Mouse (Mus musculus) heart, embryonic 13.5 days (tissue): ENCODE results near the gene Cars2. TPM values are rescaled to one million over a fixed set of nuclear protein-coding genes. Genes with fewer than 3 reads are reported as not detected.
A peak's percentile ranks its signal among the peaks of the same experiment; 100 is the strongest.

ENCODE experiments used
- ATAC-seq: fragments of 200-750 bp; cut with Nextera tagmentation; 2 replicates; pipeline ENCODE4 v1.8.0; 2017; ENCODE audit warnings: moderate TSS enrichment; ENCODE audit not compliant: insufficient number of reproducible peaks, low FRiP score, low TSS enrichment; ENCODE audit errors: extremely low read depth
- H3K27ac ChIP-seq: fragments of 300-500 bp; sonication (generic); replicated peaks from 2 replicates; pipeline ENCODE4 v1.5.1; 2015; ENCODE audit warnings: moderate library complexity, mild to moderate bottlenecking, inconsistent platforms
- H3K27me3 ChIP-seq: fragments of 300-500 bp; sonication (generic); replicated peaks from 2 replicates; pipeline ENCODE4 v1.6.1; 2015; ENCODE audit warnings: mild to moderate bottlenecking, inconsistent platforms
- H3K36me3 ChIP-seq: fragments of 300-500 bp; sonication (generic); 2 replicates; pipeline ENCODE4 v1.6.1; 2015; ENCODE audit warnings: mild to moderate bottlenecking, inconsistent platforms
- H3K4me1 ChIP-seq: fragments of 300-500 bp; sonication (generic); 2 replicates; pipeline ENCODE4 v1.6.1; 2015; ENCODE audit warnings: inconsistent platforms
- H3K4me2 ChIP-seq: fragments of 300-500 bp; sonication (generic); 2 replicates; pipeline ENCODE4 v1.6.1; 2015; ENCODE audit warnings: inconsistent platforms, mild to moderate bottlenecking, moderate library complexity
- H3K4me3 ChIP-seq: fragments of 300-500 bp; sonication (generic); 2 replicates; pipeline ENCODE4 v1.5.1; 2015; ENCODE audit warnings: moderate library complexity, mild to moderate bottlenecking, inconsistent platforms
- H3K9ac ChIP-seq: fragments of 300-500 bp; sonication (generic); 2 replicates; pipeline ENCODE4 v1.6.1; 2015; ENCODE audit warnings: inconsistent platforms, mild to moderate bottlenecking, moderate library complexity
- H3K9me3 ChIP-seq: fragments of 300-500 bp; sonication (generic); 2 replicates; pipeline ENCODE4 v1.6.1; 2016; ENCODE audit warnings: inconsistent platforms
- WGBS: fragments of 180-500 bp; shearing (Covaris S2); methylation state at CpG from one replicate; pipeline ENCODE4 v1.1.7; 2015; ENCODE audit warnings: mixed read lengths; 5-methylcytosine and 5-hydroxymethylcytosine counted together
- polyA plus RNA-seq: library from polyadenylated mRNA; unstranded; fragments of >200 nt; fragmentation: Nextera tagmentation; extraction: Ambion mirVana; gene quantifications from 2 replicates; pipeline ENCODE4 v1.2.1, GENCODE M21; 2015

Gene Cars2
- polyA plus RNA-seq, 1 experiment from 2014 or later = 27.1 TPM

DNA sequence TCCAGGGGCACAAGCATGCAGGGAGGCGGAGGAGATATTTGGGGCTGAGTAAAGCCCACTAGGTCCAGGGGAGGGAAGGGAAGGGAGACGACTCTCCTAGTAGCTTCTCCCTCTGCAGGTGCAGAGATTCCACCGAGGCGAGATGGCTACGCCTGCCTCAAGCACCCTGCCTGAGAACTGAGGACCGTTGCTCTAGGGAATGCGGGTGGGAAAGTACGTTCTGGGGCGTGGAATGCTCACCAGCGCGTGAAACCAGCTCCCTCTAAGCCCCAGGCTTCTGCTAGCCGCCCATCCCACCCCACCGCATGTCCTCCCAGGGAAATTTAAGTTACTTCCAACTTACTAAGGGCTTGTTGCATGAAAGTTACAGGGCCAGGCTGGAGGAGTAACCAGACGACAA lies 71.0 kb downstream of the Cars2 start:
- peak overlapping the region; percentile 95; the same call in 1 of the 2 replicates for H3K27ac ChIP-seq
- no peak for ATAC-seq
- peak overlapping the region; percentile 66 for H3K4me3 ChIP-seq
- H3K36me3 ChIP-seq = no peaks in the 10 kb centered on the region
- H3K9me3 ChIP-seq = no peaks in the 10 kb centered on the region
- peak overlapping the region; percentile 89 for H3K9ac ChIP-seq
- peak overlapping the region; percentile 96 for H3K4me2 ChIP-seq
- peaks cover 63% of the 10 kb centered on the region for H3K4me1 ChIP-seq
- peaks cover 52% of the 10 kb centered on the region for H3K27me3 ChIP-seq
- 18% methylated on average over 14 of the region's 14 CpGs for WGBS

DNA sequence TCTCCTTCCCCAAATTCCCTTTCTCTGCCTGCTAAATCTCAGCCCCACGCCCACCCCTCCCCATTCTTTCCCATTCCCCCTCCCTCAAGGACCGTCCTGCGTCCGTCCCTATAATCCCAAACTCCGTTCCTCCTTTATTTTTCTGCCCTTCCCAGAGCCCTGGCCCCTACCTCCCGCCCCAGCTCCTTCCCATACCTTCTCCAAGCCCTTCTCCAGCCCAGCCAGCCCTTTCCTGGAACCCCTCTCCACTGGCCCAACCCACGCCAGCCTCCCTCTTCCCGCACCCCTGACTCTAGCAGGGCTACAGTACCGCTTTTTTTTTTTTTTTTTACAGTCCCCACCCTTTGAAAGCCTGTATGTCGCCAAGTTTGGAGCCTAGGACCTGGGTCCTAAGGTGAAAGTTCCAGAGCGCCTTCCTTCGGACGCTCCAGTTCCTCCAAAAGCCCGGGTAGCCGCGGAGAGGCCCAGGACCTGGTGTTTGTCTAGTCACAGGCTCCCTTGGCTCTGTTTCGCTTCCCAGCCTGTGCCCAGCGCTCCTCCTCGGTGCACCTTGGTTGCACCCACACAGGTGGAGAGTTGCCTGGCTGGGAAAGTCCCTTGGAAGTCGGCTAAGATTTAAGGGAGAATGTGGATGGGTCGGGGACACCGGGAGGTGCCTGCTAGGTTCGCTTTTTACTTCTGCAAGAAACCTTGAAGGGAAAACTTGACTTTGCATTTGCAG lies 71.6 kb downstream of the Cars2 start:
- no peaks in the 10 kb centered on the region for H3K9me3 ChIP-seq
- H3K36me3 ChIP-seq = no peaks in the 10 kb centered on the region
- H3K27me3 ChIP-seq = peaks cover 55% of the 10 kb centered on the region
- no peak for ATAC-seq
- peak overlapping the region; percentile 89 for H3K9ac ChIP-seq
- H3K4me3 ChIP-seq = peak overlapping the region; percentile 66
- H3K4me1 ChIP-seq = peaks cover 69% of the 10 kb centered on the region
- H3K27ac ChIP-seq = peak overlapping the region; percentile 95
- peak overlapping the region; percentile 96 for H3K4me2 ChIP-seq
- 4% methylated on average over 23 of the region's 23 CpGs for WGBS

DNA sequence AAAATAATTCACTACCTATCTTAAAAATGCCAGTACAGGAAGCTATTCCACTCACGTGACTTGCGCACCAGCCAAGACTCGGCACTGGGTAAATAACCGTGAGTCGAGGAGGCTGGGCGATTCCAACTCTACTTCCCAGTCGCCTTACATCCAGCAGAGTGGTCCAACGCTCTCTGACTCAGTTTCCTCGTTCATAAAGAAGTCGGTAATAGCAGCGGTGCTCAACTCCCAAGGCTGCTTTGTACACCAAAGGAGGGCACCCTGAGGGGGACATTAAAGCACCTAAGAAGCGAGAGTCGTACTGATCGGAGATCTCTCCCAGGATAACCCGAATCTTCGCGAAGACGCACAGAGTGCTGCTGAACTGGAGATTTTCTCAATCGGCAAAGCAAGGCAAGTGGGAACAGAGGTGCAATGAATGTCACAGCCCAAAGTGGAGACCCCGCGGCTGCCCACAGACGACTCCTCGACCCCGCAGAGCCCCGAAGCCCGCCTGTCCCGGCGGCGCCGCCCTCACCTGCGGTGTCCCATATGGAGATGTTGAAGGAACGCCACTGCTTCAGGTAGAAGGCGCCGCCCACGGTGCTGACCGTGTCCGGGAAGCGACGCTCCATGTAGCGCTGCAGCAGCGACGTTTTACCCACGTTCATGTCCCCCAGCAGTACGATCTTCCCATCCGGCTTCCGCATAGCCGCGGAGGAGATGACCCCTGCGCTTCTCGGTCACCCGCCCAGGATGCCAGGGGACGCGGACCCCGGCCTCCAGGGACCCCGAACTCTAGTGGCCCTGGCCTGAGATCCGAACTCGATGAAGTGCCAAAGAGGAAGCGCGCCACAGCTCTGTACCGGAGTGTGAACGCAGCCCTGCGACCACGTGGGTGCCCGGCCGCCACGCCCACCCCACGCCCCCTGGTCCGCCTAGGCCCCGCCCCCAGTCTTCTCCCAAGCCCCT lies 72.5 kb downstream of the Cars2 start, which contains the start of gene Rab20:
TSS of gene Rab20 (minus strand) at position 900 of the 951 bp plus-strand sequence.
- peaks cover 57% of the 10 kb centered on the region for H3K27me3 ChIP-seq
- WGBS = under 1% methylated on average over 69 of the region's 69 CpGs

DNA sequence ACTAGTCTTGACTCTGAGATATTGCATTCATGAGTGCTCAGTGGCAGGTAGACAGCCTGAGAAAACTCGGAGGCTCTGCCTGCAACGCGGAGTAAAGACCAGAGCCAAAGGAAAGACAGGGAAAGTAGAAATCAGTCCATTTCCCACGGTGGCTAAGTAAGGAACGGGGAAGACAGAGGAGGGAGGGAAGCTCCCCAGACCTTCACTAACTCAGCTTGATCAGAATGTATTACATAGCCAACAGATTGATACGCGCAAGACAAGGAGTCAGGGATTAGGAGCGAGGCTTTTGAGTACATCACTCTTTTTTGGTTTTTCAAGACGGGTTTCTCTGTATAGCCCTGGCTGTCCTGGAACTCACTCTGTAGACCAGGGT lies 73.4 kb downstream of the Cars2 start:
- Histone ChIP-seq H3K4me3 (peak overlapping the region; percentile 66), H3K4me1 (peaks cover 83% of the 10 kb centered on the region), H3K27me3 (peaks cover 53% of the 10 kb centered on the region), H3K4me2 (peak overlapping the region; percentile 96), H3K36me3 (no peaks in the 10 kb centered on the region), H3K27ac (peak overlapping the region; percentile 95), H3K9me3 (no peaks in the 10 kb centered on the region), H3K9ac (peak overlapping the region; percentile 89)
- no peak for ATAC-seq
- WGBS = 5% methylated on average over 9 of the region's 9 CpGs

More for the DNA sequence above, 72.5 kb downstream of the Cars2 start, which contains the start of gene Rab20:
- Histone ChIP-seq H3K9me3 (no peaks in the 10 kb centered on the region), H3K9ac (peak within 1 kb of the TSS; percentile 89), H3K27ac (peak within 1 kb of the TSS; percentile 95), H3K4me1 (peaks cover 78% of the 10 kb centered on the region), H3K4me2 (peak within 1 kb of the TSS; percentile 96), H3K36me3 (no peaks in the 10 kb centered on the region), H3K4me3 (peak within 1 kb of the TSS; percentile 66)
- peak; percentile 37; the same call in 1 of the 2 replicates for ATAC-seq

DNA sequence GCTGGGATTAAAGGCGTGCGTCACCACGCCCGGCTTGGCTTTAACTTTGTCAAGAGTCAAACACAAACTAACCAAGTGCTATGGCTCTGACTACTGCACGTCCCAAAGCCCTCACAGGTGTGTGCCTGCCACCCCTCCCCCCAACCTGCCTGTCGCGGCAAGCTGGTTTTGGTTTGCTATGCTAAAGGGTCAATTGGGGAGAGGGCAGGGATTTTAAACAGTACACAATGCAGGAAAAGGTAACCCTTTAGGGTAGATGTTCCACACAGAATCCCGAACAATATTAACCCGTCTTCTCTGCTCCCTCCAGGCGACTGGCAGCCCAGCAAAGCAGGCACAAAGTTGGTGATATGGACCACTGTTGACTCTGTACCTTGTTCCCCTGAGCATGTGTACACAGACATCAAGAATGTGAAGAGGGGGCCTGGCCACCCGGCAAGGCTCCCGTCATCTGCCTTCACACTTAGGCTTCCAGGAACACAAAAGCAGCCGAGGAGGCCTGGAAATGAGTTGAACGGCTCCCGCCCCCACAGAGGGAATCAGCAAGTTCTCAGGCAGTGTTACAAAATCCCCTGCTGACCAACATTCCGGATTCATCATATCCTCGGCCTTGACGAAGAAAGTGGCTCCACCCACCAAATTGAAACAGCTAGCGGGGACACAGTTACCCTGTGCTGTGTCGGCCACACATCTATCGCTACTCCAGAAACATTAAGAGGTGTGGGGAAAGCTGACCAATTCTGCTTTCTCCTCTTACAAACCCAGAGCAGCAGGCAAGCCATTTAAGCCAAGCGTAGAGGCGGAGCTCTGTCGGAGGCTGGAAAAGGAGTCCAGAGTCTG lies 74.0 kb downstream of the Cars2 start:
- peak overlapping the region; percentile 96 for H3K4me2 ChIP-seq
- peak overlapping the region; percentile 95 for H3K27ac ChIP-seq
- no peaks in the 10 kb centered on the region for H3K9me3 ChIP-seq
- H3K9ac ChIP-seq = peak overlapping the region; percentile 89
- H3K4me3 ChIP-seq = peak overlapping the region; percentile 66
- no peak for ATAC-seq
- WGBS = 9% methylated on average over 24 of the region's 24 CpGs
- no peaks in the 10 kb centered on the region for H3K36me3 ChIP-seq
- peaks cover 47% of the 10 kb centered on the region for H3K27me3 ChIP-seq
- H3K4me1 ChIP-seq = peaks cover 82% of the 10 kb centered on the region

DNA sequence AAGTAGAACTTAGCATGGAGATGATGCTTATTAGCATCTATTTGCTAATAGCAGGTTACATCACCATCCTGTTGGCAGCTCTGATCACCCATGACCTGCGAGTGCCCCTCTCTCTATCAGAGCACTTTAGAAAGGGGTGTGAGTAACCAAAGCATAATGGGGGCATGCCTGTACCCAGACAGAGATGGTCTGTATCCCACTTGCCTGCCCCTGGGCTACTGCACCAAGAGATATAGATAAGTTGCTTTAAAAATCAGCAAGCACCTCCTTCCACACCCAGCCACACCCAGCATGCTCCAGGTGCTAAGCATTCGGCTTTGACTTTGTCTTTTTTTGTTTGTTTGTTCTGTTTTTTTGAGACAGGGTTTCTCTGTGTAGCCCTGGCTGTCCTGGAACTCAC lies 74.7 kb downstream of the Cars2 start:
- H3K4me1 ChIP-seq = peaks cover 85% of the 10 kb centered on the region
- H3K9ac ChIP-seq = peak overlapping the region; percentile 89
- 21% methylated on average over 2 of the region's 2 CpGs for WGBS
- peak overlapping the region; percentile 95 for H3K27ac ChIP-seq
- H3K4me2 ChIP-seq = peak overlapping the region; percentile 96
- no peaks in the 10 kb centered on the region for H3K36me3 ChIP-seq
- H3K27me3 ChIP-seq = peaks cover 43% of the 10 kb centered on the region
- peak overlapping the region; percentile 66 for H3K4me3 ChIP-seq
- no peak for ATAC-seq
- no peaks in the 10 kb centered on the region for H3K9me3 ChIP-seq

DNA sequence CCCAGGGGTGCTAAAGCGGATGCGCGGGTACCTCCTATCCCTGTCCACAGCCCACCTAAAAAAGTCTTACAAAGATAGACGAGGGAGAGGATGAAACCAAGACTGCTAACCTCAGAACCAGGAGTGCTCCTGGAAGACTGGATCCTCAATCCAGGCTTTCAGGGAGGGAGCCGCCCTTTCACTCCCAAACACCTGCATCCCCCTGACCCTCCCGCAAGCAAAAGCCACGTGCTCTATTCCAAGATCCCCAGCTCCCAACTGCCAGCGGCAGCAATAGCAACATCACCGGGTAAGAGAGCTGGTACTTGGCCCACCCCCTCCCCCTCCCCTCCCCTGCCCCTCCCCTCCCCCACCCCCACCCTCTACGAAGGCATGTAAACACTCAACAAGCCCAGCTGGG lies 75.2 kb downstream of the Cars2 start:
- H3K27ac ChIP-seq = peak overlapping the region; percentile 95
- H3K27me3 ChIP-seq = peaks cover 38% of the 10 kb centered on the region
- no peak for ATAC-seq
- H3K9ac ChIP-seq = peak overlapping the region; percentile 89
- peaks cover 80% of the 10 kb centered on the region for H3K4me1 ChIP-seq
- H3K9me3 ChIP-seq = no peaks in the 10 kb centered on the region
- WGBS = 12% methylated on average over 10 of the region's 10 CpGs
- peak overlapping the region; percentile 66 for H3K4me3 ChIP-seq
- no peaks in the 10 kb centered on the region for H3K36me3 ChIP-seq
- H3K4me2 ChIP-seq = peak overlapping the region; percentile 96

DNA sequence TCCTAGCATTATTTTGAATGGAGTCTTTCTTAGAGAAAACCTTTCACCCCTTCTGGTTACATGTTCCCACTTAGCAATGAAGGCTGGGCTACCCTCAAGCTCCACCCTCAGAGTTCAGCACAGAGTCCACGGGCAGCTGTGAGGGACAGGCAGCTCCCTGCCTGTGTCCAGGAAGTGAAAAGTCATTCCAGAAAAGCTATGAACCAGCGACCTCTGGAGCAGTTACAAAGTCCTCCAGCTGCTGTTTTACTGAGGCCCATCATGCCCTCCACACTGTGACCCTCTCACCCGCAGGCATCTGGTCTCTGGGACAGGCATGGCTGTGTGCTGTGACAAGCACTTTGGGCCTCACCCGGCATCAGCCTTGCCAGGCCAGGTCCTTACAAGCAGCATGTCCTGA lies 77.5 kb downstream of the Cars2 start:
- Histone ChIP-seq H3K9me3 (no peaks in the 10 kb centered on the region), H3K36me3 (0 out of 2 replicates have a peak, but pooled peaks cover 4% of the 10 kb centered on the region), H3K4me3 (peak overlapping the region; percentile 15; the same call in 1 of the 2 replicates), H3K9ac (peak overlapping the region; percentile 70), H3K27ac (peak overlapping the region; percentile 95), H3K4me1 (peaks cover 65% of the 10 kb centered on the region), H3K4me2 (peak overlapping the region; percentile 96), H3K27me3 (peaks cover 24% of the 10 kb centered on the region)
- no peak for ATAC-seq
- WGBS = 22% methylated on average over 4 of the region's 4 CpGs

DNA sequence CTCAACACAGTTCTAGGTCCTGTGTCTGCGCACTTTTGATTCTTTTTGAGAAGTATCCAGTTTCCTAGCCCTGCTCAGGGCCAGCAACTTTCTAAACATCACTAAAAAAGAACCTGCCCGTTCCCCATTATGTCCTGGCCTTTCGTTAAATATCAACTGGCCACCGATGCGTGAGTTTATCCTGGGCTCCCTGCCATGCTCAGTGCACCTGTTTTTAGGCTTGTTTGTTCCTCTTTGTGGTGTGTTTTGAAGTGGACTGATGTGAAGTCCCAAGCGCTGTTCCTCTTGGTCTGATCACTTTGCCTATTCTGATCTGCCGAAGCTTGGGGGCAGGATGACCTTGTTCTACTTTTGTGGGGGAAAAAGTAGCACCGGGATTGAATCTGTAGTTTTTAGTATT lies 79.3 kb downstream of the Cars2 start:
- no peak overlapping the region for H3K27ac ChIP-seq

DNA sequence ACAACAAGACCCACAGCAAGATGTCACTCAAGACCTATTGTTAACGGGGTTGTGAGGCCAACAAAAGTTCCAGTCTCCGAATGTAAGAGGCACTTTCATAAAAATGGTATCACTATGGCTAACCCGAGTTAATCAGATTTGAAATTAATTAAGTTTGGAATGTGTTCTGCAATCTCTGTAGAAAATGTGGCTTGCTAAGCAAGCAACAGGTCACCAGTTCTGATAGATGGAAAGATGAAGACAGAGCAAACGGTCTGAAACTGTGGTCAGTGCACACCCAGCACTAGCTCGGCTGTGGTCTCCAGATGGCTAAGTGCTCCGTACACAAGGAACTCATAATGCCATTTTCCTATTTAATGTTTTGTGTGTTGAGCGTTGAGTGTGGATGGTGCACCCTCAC lies 79.9 kb downstream of the Cars2 start:
- no peak for ATAC-seq
- Histone ChIP-seq H3K4me3 (no peak overlapping the region), H3K4me1 (peaks cover 48% of the 10 kb centered on the region), H3K36me3 (peaks cover 13% of the 10 kb centered on the region), H3K27ac (no peak overlapping the region), H3K9ac (peak overlapping the region; percentile 33; the same call in 1 of the 2 replicates), H3K27me3 (peaks cover 15% of the 10 kb centered on the region), H3K4me2 (no peak overlapping the region), H3K9me3 (0 out of 2 replicates have a peak, but pooled peaks cover 4% of the 10 kb centered on the region)
- 71% methylated on average over 7 of the region's 7 CpGs for WGBS

More for the DNA sequence above, 79.3 kb downstream of the Cars2 start:
- Histone ChIP-seq H3K4me2 (no peak overlapping the region), H3K27me3 (peaks cover 21% of the 10 kb centered on the region), H3K9me3 (0 out of 2 replicates have a peak, but pooled peaks cover 4% of the 10 kb centered on the region), H3K4me3 (no peak overlapping the region), H3K4me1 (peaks cover 55% of the 10 kb centered on the region), H3K36me3 (peaks cover 13% of the 10 kb centered on the region), H3K9ac (peak overlapping the region; percentile 33; the same call in 1 of the 2 replicates)
- ATAC-seq = no peak
- 55% methylated on average over 8 of the region's 8 CpGs for WGBS
